Mouse (Mus musculus): ENCODE results near the gene Aire.

The Aire gene

DNA sequence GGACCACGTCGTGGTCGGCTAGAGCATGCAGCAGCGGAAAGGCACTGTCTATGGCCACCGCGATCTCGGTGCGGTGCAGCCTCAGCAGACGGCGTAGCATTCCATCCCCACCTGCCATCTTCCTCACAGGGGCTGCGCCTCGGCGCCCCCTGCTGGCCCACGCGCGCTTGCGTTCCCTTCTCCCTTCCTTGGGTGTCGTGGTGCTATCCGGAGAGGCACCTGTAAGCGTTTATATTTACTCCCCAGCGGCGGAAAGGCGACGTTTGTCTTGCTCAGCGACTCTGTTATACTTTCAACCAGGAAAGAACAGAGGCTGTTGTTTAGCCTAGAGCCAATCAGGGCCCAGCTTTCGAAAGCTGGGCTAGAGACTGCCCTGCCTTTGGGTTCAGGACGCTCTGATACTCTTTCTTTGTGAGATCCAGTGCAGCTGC, at the start of gene Aire:
Gene Aire, minus strand, starts transcription at position 205 of the 431 bp plus-strand sequence.
- peak; percentile 38 for DNase-seq (ENCODE audit: low spot score)

DNA sequence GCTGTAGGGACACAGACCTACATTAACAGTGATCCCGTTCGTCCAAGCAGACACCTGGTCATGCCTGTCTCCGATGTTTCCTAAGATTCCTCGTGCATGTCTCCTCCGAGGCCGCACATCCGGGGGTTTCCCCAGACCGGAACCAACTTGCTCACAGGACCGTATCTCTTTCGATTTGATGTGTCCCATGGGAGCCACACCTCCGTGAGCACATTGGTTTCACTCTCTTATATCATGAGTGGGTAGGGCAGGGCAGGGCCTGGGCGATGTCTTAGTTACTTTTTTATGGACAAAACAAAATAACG, 49.3 kb upstream of the Aire start:
- DNase-seq (ENCODE audit: low spot score): no peak

DNA sequence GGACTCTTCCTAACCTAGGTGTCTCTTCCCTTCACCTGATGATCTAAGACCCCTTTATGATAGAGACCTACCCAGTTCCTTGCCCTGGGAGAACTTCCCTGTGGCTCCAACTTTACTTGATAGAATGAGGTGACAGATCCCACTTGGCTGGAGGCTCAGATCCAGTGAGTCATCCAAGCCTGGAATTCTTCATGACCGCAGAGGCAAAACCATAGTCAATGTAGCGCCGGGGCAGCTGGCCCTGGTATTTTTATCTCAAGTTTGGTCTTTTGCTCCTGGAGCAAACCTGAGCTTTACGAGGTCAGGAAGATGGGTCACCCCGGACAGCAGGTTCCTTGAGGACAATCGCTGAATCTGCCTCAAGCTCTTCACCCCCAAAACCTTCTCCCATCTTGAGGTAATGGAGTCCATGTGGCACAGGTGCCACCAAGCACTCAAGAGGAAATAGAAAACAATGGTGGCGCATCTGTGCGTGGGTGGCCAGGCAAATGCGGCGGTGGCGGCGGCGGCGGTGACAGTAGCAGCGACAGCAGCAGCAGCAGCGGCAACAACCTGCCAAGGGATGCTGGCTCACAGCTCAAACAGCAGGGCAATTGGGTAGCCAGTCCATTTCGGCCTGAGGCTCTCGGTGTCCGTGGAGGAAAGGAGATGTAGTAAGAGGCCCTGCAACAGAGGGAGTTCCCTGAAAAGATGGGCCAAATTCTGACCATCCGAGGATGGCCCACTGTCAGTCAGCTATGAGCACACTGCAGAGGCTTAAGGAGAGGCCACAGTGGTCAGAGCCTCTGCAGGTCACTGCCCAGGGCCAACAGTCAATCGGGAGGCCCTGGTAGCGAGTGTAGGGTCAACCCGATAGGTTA, 48.7 kb upstream of the Aire start:
- DNase-seq (ENCODE audit: low spot score): no peak

DNA sequence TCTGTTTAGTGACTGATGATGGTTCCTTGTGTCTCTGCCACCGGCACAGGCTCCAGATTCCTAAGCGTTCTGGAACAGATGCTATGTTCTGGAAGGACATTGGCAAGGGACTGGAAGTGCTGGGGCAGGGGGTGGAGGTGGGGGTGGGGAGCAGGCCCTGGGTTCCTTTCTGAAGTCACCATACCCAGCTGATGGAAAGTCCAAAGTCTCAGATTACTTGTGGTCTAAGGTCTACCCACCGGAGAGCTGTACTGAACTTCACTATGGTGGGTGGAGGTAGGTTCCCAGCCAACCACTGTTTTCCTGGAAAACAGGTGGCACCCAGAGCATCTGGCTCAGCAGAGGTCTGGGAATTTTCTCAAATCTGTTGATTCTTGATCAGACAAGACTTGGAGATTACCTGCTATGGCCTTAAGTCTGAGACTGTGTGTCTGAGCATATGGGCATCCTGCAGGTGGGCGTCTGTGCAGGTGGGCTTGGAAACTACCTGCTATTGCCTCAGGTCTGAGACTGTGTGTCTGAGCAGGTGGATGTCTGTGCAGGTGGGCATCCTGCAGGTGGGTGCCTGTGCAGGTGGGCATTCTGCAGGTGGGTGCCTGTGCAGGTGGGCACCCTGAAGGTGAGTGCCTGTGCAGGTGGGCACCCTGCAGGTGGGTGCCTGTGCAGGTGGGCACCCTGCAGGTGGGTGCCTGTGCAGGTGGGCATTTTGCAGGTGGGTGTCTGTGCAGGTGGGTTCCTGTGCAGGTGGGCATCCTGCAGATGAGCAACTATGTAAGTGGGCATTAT, 47.5 kb upstream of the Aire start:
- DNase-seq (ENCODE audit: low spot score): no peak

DNA sequence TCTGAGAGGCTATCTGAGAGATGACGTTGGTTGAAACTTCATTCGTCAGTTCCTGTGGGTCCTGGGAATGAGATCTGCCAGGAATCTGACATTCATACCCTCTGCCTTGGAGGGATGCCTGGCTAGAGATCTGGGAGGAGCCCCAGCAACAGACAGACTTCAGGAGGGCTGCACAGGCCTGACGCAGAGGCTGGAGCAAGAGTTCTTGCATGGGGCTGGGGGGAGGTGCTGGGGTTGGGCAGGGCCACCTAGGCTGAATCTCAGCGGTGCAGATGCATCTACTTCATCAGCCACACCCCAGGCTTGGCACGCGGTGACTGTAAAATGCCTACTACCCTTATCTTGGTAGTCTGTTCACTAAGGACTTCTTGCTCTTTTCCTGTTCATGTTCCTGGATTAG, 46.8 kb upstream of the Aire start:
- DNase-seq (ENCODE audit: low spot score): no peak

DNA sequence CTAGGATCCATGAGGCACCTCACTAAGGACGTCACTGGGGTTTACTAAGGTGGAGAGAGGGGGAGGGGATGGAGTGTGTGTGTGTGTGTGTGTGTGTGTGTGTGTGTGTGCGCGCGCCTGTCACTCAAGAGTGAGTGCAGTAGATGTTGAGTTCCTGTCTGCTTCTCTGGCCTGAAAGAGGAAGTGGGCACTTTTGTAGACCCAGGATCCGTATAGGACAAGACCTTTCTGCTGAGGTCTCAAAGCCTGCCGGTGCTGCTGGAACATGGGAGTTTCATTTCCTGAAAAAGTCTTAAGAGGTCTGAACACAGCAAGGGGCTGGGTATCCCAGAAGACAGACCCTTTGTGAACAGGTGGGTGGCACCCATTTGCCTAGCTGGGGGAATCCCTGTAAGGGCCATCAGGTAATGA, 43.7 kb upstream of the Aire start:
- no peak for DNase-seq (ENCODE audit: low spot score)

DNA sequence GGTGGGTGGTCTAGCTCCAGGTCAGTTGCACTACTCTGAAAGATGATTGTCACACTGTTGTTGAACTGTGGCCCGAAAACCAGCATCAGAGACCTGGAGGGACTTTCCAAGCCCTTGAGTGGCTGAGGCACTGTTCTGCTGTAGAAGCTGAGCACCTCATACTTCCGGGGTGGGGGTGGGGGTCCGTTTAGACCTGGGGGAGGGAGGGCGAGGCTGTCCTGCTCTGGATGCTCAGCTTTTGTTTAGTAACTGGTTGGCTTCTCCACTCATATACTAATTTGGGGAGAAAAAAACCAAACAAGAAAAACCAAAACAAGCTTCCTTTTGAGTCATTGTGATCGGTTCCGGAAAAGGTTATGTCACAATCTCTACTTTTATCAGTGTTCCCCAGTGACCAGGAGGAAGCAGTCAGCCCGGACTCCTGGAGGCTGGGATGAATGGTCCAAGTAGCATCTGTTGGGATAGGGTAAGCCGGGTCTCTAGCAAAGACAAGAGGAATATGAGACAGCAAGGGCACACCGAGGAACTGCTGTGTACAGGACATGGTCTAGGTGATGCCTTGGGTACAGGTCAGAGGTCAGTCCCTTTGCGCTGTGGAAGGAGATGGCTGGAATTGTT, 43.1 kb upstream of the Aire start:
- no peak for DNase-seq (ENCODE audit: low spot score)

DNA sequence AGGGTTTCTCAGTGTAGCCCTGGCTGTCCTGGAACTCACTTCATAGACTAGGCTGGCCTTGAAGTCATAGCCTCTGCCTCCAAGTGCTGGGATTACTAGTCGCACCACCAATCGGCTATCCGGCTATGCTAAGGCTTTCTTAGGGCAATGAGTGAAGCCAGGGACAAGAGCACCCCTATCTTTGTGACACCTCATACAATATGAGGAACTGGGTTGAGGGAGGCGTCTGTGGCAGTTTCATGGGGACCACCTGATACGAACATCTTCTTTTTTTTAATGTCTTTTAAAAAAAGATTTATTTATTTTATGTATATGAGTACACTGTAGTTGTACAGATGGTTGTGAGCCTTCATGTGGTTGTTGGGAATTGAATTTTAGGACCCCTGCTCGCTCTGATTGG, 42.3 kb upstream of the Aire start:
- no peak for DNase-seq (ENCODE audit: low spot score)

DNA sequence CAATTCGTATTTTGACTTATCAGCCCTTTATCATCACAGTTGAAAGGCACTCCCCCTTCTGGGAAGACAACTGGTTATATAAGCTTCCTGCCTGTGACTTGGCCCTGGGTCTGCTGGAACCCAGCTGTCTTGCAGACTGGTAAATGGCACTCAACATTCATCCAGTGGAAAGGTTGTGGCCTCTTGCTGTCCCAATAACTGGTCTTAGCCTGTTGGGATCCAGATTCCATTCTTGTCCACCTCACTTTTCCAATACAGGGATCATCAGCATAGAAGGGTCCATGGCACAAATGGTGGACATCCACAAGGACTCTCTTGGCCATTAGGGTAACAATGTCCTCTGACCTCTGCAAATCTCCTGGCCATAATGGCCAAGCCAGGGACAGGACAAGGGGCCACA, 40.7 kb upstream of the Aire start:
- no peak for DNase-seq (ENCODE audit: low spot score)

DNA sequence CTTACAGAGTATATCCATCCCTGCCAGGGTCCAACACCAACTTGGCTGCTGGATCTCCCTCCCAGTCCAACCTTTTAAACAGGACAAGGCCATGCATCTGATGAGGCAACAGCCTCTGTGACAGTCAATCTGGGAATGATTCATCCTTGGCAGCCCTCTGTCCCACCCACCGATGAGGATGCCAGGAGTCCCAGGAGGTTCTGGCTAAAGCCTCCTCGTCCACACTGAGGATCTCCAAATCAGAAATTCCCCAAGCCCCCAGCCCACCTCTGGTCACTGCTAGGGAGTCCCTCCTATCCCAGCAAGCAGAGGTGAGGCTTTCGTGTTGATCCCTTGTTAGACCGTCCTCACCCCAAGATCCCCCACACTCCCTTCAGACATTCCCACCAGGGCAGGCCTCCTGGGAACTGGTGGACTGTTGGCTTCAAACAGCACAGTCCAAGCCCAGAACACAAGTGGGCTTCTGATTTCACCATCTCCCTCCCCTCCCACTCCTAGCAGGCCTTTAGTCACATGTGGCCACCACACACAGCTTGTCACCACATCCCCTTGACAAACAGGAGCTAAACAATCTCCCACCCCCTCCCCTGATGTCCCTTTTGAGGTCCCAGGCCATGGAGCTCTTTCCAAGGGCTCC, 36.7 kb upstream of the Aire start:
- no peak for DNase-seq (ENCODE audit: low spot score)

DNA sequence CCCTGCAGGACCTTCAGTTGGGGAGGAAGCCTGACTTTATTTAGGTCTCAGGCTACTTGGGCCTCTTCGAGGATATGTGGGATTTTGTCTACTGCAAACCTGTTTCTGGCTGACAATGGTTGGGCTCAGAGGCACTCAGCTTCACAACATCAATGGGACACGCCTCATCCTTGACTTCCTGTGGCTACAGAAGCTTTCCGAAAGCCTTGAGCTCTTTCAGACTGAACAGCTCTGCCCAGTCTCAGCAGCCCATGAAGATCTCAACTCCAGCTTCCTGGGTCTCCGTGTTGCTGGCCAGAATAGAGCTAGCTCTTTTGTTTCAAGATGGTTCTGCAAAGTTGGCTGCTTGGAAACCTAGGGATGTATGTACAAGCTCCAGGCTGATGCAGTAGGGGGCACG, 34.9 kb upstream of the Aire start:
- DNase-seq (ENCODE audit: low spot score): no peak

DNA sequence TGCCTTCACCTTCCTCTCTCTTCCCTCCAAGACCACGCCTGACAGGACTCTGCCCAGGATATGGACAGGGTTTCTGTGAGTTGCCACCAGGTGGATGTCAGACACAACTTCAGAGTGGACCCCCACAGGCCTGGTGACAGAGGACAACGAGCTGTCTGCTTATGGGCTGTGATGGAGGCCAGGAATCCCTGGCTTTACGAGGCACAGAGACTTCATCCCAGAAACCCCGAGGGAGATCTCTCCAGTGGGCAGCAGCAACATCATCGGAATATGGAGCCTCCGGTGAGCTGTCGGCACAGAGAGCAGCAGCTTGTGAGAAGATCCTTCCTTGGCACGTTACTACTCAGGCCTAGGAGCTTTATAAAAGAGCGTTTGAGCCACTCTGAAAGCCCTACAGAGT, 34.5 kb upstream of the Aire start:
- no peak for DNase-seq (ENCODE audit: low spot score)

DNA sequence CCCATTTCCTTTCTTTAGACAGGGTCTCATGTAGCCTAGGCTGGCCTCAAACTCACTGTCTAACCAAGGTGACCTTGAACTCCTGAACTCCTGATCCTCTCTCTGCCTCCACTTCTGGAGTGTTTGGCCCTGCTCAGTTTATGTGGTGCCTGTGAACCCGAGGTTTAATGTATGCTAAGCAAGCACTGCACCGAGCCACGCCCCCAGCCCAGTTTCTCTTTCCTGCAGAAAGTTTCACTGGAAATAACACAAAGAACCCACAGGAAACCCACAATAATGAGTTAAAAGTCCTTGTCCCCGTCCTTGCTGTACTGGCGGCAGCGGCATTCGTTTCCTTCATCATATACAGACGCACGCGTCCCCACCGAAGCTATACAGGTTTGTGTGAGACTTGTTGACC, 31.6 kb upstream of the Aire start:
- DNase-seq (ENCODE audit: low spot score): no peak

DNA sequence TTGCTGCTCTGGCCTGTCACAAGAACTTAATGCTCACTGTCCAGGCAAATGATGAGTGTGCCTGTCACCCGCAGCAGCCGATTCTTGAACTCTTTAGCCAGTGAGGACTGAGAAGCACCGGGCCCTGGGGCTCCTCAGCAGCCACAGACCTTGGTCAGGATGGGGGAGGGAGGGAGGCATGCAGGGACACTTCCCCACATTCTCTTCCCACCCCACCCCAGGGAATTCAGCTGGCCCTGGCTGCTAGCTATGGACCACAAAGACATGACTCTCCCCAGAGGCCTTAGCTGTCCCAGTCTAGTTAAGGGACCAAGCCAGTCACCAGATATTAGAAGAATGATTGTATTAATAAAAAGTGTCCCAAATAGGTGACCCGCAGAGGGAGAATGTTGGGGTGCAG, 30.7 kb upstream of the Aire start:
- no peak for DNase-seq (ENCODE audit: low spot score)

DNA sequence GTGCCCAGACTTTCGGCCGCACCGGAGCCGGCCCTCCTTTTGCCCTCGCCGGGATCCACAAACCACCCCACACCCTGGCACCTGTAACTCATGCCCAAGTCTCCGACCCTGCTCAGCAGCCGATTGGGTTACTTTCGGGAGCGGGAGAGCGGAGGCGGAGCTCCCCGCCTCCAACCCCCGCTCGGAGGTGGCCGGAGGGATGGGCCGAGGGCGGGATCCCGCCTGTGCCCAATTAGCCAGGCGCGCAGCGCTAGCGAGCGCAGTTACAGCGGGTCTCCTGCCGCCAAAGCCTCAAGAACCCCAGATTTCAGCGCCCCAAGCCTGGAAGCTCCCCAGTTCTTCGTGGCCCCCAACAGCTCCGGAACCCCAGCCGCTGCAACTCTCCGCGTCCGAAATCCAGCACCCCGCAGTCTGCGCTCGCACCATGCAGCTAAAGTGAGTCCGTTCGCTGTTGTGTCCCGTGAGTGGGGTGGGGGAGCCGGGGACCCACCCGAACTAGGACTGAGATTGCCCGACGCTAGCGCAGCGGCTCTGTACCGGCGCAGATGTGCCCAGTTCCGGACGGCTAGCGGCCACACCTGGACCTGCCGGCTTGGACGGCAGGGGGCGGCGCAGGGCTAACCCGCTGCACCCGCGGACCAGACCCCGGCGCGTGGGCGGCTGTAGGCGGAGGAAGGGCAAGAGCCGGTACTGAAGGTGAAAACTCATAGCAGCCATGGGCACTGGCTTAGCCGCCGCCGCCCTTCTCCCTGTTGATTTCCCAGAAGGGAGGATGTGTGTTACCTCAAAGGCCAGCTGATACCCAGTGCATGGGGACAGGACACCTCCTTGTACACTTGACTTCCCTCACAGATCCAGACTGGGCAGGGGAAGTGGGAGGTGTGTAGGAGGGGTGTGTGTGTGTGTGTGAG, 25.9 kb upstream of the Aire start, which contains the start of gene Icosl:
Gene Icosl, plus strand, starts transcription at position 202 of the 911 bp plus-strand sequence.
- peak; percentile 70 for DNase-seq (ENCODE audit: low spot score)

DNA sequence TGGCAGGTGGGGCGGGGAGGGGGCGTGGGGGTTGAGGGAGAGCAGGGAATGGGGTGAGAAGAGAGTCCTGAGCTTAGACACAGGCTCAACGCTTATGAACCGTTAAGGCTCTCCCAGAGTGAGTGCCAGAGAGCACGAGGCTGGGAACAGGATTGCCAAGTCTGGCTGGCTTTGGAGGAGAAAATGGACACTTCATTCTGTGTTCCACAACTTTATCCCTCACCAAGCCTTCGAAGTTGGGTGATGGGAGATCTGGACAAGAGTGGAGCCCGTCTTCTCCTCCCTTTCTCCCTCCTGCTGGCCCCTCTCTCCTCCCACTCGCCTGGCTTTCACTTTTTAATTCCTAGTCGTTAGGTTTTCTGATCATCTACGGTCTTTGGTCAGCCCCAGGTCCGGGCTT, 25.1 kb upstream of the Aire start:
- no peak for DNase-seq (ENCODE audit: low spot score)

DNA sequence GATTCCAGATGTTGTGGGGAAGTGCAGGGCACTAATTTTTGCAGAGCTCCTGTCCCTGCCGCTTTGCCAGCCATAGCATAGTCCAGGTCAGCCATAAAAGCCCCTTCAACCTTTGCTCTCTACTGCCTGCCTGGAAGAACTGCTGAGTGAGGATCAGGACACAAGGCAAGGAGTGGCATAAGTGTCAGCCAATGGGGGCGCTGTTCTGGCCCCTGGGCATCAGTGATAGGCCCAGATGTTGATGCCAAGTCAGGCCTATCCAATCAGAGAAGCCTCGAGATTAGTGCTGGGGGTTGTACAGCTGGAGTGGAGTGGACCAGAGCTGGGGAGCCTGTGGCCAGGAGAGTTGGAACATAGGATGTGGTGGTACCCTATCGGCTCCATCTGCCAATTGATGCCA, 23.8 kb upstream of the Aire start:
- DNase-seq (ENCODE audit: low spot score): no peak

DNA sequence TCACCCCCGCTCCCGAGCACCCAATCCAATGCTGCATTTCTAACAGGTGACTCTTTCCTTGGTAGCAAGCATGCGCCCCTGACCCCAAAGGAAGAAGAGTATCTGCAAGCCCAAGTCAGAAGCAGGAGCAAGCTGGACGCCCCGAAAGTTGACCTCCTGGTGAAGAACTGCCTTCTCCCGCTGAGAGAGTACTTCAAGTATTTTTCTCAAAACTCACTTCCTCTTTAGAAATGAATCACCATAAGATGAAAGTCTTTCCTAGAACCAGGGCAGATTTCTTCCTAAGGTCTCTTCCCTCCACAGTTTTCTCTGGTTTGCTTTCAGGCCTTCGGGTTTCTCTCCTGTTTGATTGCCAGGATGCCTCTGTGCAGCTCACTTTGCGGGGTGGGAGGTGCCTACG, 19.7 kb upstream of the Aire start:
- no peak for DNase-seq (ENCODE audit: low spot score)

DNA sequence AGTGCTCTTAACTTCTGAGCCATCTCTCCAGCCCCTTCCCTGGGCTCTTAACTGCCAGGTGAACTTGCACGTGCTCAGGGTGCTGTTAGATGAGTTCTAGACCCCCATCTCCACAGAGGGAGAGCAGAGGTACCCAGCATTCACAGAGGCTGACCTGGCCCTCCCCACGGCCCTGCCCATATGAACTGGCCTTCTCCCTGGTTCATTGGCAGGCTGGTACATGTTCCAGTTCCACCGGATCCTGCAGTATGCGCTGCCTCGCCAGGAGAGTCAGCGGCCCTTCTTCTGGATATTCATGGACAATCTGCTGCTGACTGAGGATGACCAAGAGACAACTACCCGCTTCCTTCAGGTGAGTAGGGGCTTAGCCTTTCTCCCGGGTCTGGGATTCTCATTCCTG, 13.6 kb upstream of the Aire start:
- DNase-seq (ENCODE audit: low spot score): no peak

DNA sequence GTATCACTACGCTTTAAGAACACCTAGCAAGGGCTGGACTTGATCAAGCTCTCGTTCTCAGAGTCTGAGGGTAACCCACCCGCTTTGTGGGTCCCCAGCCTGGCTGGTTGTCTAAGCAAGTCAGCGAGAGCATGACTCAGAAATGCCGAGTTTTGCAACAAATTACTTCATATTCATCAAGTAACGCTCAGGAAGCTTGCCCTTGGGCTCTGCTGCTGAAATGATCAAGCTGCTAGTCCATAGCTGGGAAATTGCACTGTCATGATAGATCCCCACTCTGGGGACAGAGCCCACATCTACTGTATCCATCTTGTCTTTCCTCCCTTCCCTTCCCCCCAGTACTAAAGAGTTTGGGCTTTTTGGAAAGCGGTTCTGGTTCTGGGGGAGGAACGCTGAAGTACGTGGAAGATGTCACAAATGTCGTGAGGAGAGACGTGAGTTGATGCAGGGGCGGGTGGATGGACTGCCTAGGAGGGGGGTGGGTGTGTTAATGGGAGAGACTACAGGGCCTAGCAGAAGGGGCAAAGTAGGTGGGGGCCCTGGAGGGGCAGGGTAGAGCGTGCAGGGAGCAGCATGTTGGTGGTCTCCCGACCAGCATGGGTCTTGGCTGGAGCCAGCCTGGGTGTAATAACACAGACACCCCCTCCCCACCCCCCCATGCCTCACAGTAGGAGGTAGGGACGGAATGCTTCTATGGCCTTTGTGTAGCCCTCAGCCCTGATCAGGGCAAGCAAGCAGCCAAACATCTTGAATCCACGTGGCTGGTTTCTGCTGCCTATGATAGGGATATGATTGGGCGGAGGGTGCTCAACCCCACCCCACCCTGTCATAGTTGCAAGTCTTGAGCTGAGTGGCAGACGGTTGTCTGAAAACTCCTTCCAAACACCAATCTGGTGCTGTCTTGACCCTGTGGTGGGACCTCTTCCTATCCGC, 11.5 kb upstream of the Aire start:
- DNase-seq (ENCODE audit: low spot score): no peak

Measured in ovary, postnatal 14 days (tissue).